Mouse (Mus musculus) layer of hippocampus, adult 11-12 months (tissue): ENCODE measurements around the gene Rassf2.

Experiments used
- DNase-seq: peaks from one replicate; pipeline ENCODE4 v3.0.0; 2022; ENCODE audit warnings: low spot score

Gene Rassf2

DNA sequence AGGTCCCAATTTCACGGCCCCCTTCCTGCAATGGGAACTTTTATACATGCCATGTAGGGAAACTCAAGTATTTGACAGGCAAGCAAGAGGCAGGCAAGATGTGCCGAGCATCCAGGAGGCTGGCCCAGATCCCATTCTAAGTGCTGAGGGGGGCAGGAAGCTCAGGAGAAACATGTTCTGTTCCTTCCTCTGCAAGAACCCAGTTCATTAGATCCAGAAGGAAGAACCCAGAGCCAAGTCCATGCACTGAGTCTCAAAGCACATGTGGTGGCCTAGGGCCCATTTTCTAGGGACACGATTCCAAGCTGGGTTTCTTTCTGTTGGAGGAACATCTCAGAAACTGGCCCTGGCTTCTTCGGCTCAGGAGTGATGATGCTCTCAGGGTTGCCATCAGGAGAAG, 24.6 kb downstream of the Rassf2 start:
- no peak for DNase-seq

GRCm38 (mm10) chr2:132004495-132005136, 25.4 kb downstream of the Rassf2 start:
- no peak for DNase-seq

- no peak for DNase-seq
These were observed 26.1 kb downstream of the Rassf2 start for GRCm38 (mm10) chr2:132003916-132004315.

DNA sequence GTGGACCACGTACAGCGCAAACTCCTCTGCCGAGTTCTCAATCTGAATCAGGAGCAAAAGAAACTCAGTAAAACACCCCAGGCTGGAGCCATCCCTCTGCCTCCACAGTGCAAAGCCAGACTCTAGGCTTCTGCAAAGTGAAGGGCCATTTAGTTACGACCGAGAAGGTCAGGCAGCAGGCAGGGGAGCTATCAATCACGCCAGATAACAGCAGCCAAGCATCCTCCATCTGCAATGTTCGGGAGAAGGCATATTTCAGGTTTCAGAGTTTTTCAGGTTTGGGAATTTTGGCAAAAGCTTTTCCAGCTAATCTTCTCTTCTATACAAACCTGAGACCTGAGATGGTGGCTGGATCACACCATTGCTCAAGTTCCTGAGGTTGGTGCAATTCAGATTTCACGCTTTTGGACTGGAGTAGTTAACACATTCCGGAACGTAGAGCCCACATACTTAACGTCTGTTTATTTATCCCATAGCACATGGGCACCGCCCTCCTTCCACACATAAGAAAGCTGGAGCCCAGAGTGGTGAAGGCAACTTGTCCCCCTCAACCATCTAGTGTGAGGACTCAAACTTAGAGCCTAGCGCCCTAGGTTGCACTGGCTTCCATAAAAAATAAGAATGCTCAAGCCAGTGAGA, 28.2 kb downstream of the Rassf2 start:
- DNase-seq = no peak

- DNase-seq = no peak
These were observed 32.7 kb downstream of the Rassf2 start for GRCm38 (mm10) chr2:131997356-131997755.

DNA sequence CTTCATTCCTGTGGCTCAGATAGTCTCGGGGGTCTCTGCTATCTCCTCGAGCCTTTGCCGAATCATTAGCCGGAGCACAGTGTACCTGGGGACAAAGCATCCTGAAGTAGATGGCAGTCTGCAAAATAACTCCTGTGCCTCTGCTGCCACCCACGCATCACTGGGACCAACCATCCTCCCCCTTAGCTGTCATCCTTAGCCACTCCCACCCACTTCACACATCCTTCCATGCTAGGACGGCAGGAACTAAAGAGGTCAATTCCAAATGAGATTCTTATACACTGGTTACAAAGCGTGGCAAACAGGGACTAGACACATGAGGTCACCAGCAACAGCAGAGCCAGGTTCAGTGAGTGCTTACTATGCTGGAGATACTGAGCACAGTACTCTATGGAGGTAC, 33.7 kb downstream of the Rassf2 start:
- DNase-seq = no peak

- no peak for DNase-seq
These were observed 34.3 kb downstream of the Rassf2 start for GRCm38 (mm10) chr2:131995742-131996141.

DNA sequence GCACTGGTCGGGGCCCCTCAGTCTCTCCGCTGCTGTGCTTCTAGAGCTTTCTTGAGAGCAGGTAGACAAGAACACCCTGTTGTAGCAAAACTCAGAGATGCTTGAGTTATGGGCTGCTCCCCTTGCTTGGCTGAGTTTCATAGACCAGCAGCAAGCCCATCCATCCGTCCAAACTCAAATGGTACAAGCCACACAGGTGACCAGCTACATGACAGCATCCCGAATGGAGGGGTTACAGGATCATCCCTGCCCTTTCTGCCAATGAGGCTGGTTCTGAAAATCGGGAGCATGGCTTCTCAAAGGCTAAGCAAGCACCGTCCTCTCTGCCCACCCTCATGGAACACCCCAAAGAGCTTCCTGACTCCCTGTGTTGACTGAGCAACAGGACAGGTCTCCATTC, 35.1 kb downstream of the Rassf2 start:
- no peak for DNase-seq

- no peak for DNase-seq
These were observed 36.4 kb downstream of the Rassf2 start for GRCm38 (mm10) chr2:131993563-131994088.

GRCm38 (mm10) chr2:131993151-131993550, 36.9 kb downstream of the Rassf2 start:
- DNase-seq = no peak

GRCm38 (mm10) chr2:131992487-131992886, 37.6 kb downstream of the Rassf2 start:
- DNase-seq = no peak

- DNase-seq = no peak
These were observed 41.5 kb downstream of the Rassf2 start for GRCm38 (mm10) chr2:131988550-131988949.

GRCm38 (mm10) chr2:131987950-131988349, 42.1 kb downstream of the Rassf2 start:
- no peak for DNase-seq

- peak; percentile 74 for DNase-seq
These were observed 47.4 kb downstream of the Rassf2 start for GRCm38 (mm10) chr2:131982546-131983196.

DNA sequence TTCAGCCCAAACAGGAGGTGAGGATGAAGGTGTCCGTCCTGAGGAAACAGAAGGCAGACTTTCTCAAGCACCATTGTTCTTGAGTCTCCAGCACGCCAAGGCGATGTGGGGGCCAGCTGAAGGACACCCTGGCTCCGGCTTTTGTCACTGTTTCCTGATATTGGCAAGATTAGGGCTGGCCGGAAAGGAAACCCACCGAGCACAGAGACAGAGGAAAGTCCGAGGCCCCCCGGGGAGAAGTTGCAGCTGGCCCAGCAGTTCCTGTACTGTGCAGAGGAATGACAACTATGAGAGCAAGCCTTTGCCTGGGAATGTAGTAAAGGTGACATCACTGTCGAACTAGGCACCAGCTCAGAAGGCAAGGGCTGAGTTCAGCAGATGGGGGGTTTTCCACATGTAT, 49.2 kb downstream of the Rassf2 start:
- no peak for DNase-seq

- no peak for DNase-seq
These were observed 53.4 kb downstream of the Rassf2 start for GRCm38 (mm10) chr2:131976663-131977062.

GRCm38 (mm10) chr2:131971098-131971497, 59.0 kb downstream of the Rassf2 start:
- DNase-seq = no peak

DNA sequence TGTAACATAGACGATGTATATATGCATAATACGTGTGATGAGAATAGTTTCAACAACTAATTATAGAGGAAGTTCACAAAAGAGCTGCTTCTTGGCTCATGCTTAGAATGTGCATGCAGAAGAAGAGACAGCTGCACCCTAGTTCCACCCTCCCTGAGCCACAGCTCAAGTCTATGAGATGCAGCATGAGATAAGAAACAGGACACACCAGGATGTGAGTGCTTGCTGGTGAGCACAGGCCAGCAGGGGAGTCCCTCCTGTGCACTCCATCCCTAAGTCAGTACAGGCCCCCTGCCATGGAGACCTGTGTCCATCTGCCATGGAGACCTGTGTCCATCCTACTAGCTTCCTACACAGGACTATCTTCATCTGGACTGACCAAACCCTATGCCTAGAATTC, 59.5 kb downstream of the Rassf2 start:
- DNase-seq = no peak

DNA sequence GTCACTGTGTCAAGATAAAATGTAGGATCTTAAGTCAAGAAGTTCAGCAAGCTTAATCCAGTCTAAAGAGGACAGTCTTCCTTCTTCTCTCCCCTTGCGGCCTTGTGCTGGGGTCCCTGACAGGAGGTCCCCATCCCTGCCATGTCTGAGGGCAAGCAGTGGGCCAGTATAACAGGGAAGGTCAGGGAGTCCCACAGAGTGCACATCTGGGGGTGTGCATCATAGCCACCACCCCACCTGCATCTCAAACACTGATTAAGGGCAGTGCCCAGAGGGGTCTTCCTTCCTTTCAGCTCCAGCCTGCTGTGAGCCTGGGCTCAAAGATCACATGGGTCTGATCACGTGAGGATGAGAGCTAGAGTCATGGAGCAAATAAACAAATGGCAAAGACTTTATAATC, 68.4 kb downstream of the Rassf2 start:
- DNase-seq = no peak

GRCm38 (mm10) chr2:131957731-131958222, 72.3 kb downstream of the Rassf2 start:
- DNase-seq = no peak

- DNase-seq = no peak
These were observed 73.5 kb downstream of the Rassf2 start for GRCm38 (mm10) chr2:131956336-131957256.

- no peak for DNase-seq
These were observed 74.8 kb downstream of the Rassf2 start for GRCm38 (mm10) chr2:131955264-131955663.
